Mouse (Mus musculus): Measurements from ENCODE around the gene Gm9844. TPM values are rescaled to one million over a fixed set of nuclear protein-coding genes. Genes with fewer than 3 reads are reported as not detected.
A peak's percentile ranks its signal among the peaks of the same experiment; 100 is the strongest.

Gm9844 gene
- polyA plus RNA-seq, 1 experiment from 2014 or later, result 25.0 TPM

DNA sequence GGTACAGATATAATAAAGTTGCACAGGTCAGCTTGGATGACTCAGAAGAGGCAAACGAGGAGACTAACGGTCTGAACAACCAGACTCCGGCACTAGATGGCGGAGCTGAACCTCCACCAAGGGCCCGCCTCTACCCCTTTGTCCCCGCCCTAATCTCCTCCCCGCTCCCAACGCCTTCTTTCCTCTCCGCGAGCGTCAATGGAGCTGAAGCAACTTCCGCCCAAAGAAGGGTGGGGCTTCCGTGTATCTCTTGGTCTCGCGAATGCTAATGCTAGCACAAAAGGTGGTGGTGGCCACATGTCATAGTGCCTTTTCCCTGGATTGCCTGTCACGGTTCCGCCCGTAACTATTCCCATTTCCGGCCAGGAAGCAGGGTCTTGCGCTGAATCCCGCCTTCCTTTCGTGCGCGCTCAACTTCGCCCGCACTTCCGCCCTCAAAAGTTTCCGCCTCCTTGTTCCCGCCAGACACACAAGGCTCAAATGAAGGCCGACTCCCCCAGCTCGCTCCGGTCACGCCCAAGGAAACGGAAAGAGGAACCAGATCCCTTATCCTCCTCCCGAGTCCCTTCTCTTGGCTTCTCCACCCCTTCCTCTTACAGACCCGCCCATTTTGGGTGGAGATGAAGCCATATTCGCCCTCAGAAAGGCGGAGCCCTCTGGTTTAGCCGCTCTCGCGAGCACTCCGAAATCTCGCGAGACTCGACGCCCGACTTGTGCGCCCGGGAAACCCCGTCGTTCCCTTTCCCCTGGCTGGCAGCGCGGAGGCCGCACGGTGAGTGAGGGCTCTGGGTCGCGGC is 22.1 kb downstream of the Gm9844 start, which contains the start of gene Rps19:
Gene Rps19, plus strand, starts transcription at position 476 of the 797 bp plus-strand sequence.
- Histone ChIP-seq H3K9me3 (ENCODE audit: control insufficient read depth, low read length) (no peaks in the 10 kb centered on the region), H3K4me3 (ENCODE audit: low read depth, low read length) (peak within 1 kb of the TSS; percentile 98), H3K9ac (replicated peaks; ENCODE audit: low read depth, low read length) (peak within 1 kb of the TSS; percentile 99), H3K27ac (ENCODE audit: low read depth, low read length) (peak within 1 kb of the TSS; percentile 81), H3K4me2 (ENCODE audit: low read depth, low read length) (peak within 1 kb of the TSS; percentile 88), H3K36me3 (ENCODE audit: control insufficient read depth, insufficient read depth, low read length) (peaks cover 27% of the 10 kb centered on the region), H3K4me1 (ENCODE audit: control insufficient read depth, insufficient read depth, low read length) (peaks cover 18% of the 10 kb centered on the region), H3K27me3 (ENCODE audit: control insufficient read depth, insufficient read depth, low read length) (no peaks in the 10 kb centered on the region)
- whole genome bisulfite sequencing, result under 1% methylated on average over 57 of the region's 57 CpGs
- peak; percentile 92 for ATAC-seq (ENCODE audit: low read depth)

DNA sequence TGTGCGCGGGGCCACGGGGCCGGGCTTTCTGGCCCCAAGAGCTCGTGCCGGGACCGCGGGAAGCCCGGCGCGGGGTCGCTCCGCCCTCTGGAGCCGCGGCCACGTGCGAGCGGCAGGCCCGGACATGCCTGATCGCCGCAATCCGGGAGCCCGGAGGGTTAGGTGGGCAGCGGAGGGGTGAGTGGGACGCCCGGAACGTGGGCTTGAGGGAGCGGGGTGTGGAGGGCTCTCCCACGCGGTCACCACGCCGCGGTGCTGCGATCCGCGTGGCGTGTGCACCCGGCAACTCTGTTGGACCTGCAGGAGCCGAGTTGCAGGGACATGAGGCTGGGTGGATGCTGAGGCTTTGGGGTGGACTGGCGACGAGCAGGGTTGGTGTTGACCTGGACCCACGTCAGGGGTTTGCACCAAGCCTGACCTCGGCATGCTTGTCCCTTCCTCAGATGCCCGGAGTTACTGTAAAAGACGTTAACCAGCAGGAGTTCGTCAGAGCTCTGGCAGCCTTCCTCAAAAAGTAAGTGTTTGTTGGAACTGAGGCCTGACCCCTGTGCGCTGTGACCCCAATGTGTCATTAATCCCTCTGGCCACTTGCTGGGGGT is 22.8 kb downstream of the Gm9844 start:
- Histone ChIP-seq H3K4me2 (ENCODE audit: low read depth, low read length) (peak overlapping the region; percentile 88), H3K9me3 (ENCODE audit: control insufficient read depth, low read length) (no peaks in the 10 kb centered on the region), H3K9ac (replicated peaks; ENCODE audit: low read depth, low read length) (peak overlapping the region; percentile 99), H3K27ac (ENCODE audit: low read depth, low read length) (peak overlapping the region; percentile 80), H3K4me3 (ENCODE audit: low read depth, low read length) (peak overlapping the region; percentile 98), H3K36me3 (ENCODE audit: control insufficient read depth, insufficient read depth, low read length) (peaks cover 34% of the 10 kb centered on the region), H3K27me3 (ENCODE audit: control insufficient read depth, insufficient read depth, low read length) (no peaks in the 10 kb centered on the region), H3K4me1 (ENCODE audit: control insufficient read depth, insufficient read depth, low read length) (peaks cover 18% of the 10 kb centered on the region)
- WGBS, result under 1% methylated on average over 40 of the region's 47 CpGs
- ATAC-seq (ENCODE audit: low read depth), result peak; percentile 9

DNA sequence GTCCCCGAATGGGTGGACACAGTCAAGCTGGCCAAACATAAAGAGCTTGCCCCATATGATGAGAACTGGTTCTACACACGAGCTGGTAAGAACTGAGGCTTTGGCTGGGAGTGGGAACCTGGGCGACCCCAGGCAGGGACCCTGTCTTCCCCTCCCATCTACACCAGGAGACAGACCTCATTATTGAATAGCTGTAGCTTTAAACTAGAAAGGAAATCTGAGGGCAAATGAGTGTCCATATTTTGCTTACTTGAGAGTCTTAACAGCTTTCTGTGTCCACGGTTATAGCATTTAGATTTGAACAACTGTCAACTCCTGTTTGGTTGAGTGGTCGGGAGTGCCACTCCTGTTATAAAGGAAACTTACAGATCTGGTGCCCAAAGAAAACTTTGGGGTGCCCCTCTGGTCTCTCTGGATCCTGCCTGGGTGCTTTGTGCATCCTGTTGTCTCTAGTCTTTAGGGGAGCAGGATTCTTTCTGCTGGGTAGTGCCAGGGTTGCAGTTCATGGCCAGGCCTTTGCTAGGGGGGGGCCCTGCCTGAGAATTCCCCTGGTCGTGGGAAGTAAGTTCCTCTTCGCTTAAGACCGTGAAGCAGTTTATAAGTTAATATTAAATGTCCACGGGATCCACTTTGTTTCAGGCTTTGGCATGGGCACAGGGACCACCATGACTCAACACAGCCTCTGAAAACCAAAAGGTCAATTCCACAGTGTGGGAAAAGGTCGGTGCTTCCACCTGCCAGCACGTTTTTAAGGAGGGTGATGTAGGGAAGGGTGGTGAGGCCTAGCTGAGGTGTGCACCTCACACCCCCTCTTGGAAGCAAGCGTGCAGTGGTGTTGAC is 23.7 kb downstream of the Gm9844 start:
- H3K27me3 ChIP-seq (ENCODE audit: control insufficient read depth, insufficient read depth, low read length), result no peaks in the 10 kb centered on the region
- peak overlapping the region; percentile 99 for H3K9ac ChIP-seq (replicated peaks; ENCODE audit: low read depth, low read length)
- H3K27ac ChIP-seq (ENCODE audit: low read depth, low read length), result no peak overlapping the region
- whole genome bisulfite sequencing, result 52% methylated on average over 12 of the region's 12 CpGs
- peak overlapping the region; percentile 98 for H3K4me3 ChIP-seq (ENCODE audit: low read depth, low read length)
- peaks cover 18% of the 10 kb centered on the region for H3K4me1 ChIP-seq (ENCODE audit: control insufficient read depth, insufficient read depth, low read length)
- peak overlapping the region; percentile 88 for H3K4me2 ChIP-seq (ENCODE audit: low read depth, low read length)
- H3K36me3 ChIP-seq (ENCODE audit: control insufficient read depth, insufficient read depth, low read length), result peaks cover 37% of the 10 kb centered on the region
- no peak for ATAC-seq (ENCODE audit: low read depth)
- no peaks in the 10 kb centered on the region for H3K9me3 ChIP-seq (ENCODE audit: control insufficient read depth, low read length)

DNA sequence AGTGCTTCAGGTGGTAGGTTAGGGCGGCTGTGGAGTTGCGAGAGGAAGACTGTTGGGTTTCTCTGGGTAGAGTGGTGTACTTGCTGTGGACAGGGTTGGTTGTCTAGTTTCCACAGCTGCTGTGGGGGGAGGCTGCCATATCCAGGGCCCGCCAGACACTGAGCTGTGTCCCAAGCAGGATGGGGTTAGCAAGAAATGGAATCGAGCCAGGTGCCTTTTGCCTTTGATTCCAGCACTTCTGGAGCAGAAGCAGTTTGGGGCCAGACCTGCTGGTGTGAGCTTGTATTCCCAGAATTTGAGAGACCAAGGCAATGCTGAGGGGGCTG is 24.3 kb downstream of the Gm9844 start:
- no peak for ATAC-seq (ENCODE audit: low read depth)
- H3K36me3 ChIP-seq (ENCODE audit: control insufficient read depth, insufficient read depth, low read length), result peaks cover 37% of the 10 kb centered on the region
- no peak overlapping the region for H3K4me3 ChIP-seq (ENCODE audit: low read depth, low read length)
- peak overlapping the region; percentile 88; the same call in 1 of the 2 replicates for H3K4me2 ChIP-seq (ENCODE audit: low read depth, low read length)
- no peak overlapping the region; the same call in 1 of the 2 replicates for H3K9ac ChIP-seq (replicated peaks; ENCODE audit: low read depth, low read length)
- 83% methylated on average over 4 of the region's 4 CpGs for WGBS
- H3K9me3 ChIP-seq (ENCODE audit: control insufficient read depth, low read length), result no peaks in the 10 kb centered on the region
- H3K4me1 ChIP-seq (ENCODE audit: control insufficient read depth, insufficient read depth, low read length), result peaks cover 18% of the 10 kb centered on the region
- no peak overlapping the region for H3K27ac ChIP-seq (ENCODE audit: low read depth, low read length)
- H3K27me3 ChIP-seq (ENCODE audit: control insufficient read depth, insufficient read depth, low read length), result no peaks in the 10 kb centered on the region

DNA sequence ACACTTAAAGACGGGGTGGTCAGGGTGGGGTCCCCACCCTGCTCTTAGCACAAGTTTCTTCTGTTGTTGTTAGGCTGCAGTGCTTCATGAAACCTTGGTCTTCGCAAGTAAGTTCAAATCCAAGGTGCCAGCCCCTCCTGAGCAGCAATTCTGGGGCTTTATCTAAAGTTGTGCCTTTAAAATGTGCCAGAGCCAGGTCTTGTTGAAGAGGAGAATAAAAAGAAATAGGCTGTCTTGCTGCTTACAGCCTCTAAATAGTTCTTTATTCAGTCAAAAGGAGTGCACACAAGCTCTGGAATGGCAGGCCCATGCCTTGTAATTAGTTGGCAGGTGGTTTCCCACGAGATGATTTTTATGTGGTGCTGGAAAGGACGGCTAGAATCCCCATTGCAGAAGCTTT is 25.1 kb downstream of the Gm9844 start:
- no peak for ATAC-seq (ENCODE audit: low read depth)
- WGBS, result 71% methylated on average over 4 of the region's 4 CpGs
- H3K27ac ChIP-seq (ENCODE audit: low read depth, low read length), result no peak overlapping the region
- H3K4me2 ChIP-seq (ENCODE audit: low read depth, low read length), result no peak overlapping the region
- peak overlapping the region; percentile 21; the same call in 1 of the 2 replicates for H3K9ac ChIP-seq (replicated peaks; ENCODE audit: low read depth, low read length)
- no peaks in the 10 kb centered on the region for H3K27me3 ChIP-seq (ENCODE audit: control insufficient read depth, insufficient read depth, low read length)
- peaks cover 18% of the 10 kb centered on the region for H3K4me1 ChIP-seq (ENCODE audit: control insufficient read depth, insufficient read depth, low read length)
- no peak overlapping the region for H3K4me3 ChIP-seq (ENCODE audit: low read depth, low read length)
- H3K9me3 ChIP-seq (ENCODE audit: control insufficient read depth, low read length), result no peaks in the 10 kb centered on the region
- peaks cover 37% of the 10 kb centered on the region for H3K36me3 ChIP-seq (ENCODE audit: control insufficient read depth, insufficient read depth, low read length)

DNA sequence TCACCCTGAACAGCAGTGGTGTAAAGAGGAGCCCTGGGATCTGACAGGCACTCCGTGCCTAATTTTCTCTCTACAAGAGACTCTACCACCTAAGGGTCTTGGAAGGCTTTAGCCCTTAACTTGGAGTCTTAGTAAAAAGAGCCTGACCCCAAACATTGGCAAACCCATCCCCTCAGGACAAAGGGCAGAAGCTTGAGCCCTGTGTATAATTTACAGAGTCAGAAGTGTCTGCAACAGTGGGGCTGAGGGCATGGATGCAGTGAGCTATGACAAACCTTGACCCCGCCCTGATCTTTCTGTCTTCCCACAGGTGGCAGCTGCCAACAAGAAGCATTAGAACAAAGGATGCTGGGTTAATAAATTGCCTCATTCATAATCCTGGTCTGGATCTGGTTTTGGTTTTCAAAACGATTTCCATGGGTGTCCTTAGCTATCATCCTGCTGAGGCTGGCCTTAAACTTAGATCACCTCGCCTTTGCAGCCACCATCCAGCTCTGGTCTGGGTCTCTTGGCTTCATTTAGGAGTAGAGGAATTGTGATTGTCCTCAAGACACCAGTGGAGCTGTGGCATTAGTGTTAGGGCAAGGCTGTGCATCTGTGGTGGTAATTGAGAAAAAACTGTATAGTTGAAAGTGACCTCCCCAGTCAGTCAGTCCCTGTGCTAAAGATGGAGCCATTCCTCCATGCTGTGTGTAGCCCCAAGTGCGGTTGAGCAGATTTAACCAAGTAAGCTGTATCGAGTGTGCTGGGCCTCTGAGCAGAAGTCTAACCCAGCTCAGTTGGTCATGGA is 27.6 kb downstream of the Gm9844 start:
- no peak overlapping the region for H3K27ac ChIP-seq (ENCODE audit: low read depth, low read length)
- no peak for ATAC-seq (ENCODE audit: low read depth)
- H3K27me3 ChIP-seq (ENCODE audit: control insufficient read depth, insufficient read depth, low read length), result no peaks in the 10 kb centered on the region
- no peak overlapping the region for H3K9ac ChIP-seq (replicated peaks; ENCODE audit: low read depth, low read length)
- peaks cover 37% of the 10 kb centered on the region for H3K36me3 ChIP-seq (ENCODE audit: control insufficient read depth, insufficient read depth, low read length)
- no peak overlapping the region for H3K4me2 ChIP-seq (ENCODE audit: low read depth, low read length)
- H3K9me3 ChIP-seq (ENCODE audit: control insufficient read depth, low read length), result no peaks in the 10 kb centered on the region
- peaks cover 18% of the 10 kb centered on the region for H3K4me1 ChIP-seq (ENCODE audit: control insufficient read depth, insufficient read depth, low read length)
- WGBS, result 81% methylated on average over 6 of the region's 6 CpGs
- no peak overlapping the region for H3K4me3 ChIP-seq (ENCODE audit: low read depth, low read length)

DNA sequence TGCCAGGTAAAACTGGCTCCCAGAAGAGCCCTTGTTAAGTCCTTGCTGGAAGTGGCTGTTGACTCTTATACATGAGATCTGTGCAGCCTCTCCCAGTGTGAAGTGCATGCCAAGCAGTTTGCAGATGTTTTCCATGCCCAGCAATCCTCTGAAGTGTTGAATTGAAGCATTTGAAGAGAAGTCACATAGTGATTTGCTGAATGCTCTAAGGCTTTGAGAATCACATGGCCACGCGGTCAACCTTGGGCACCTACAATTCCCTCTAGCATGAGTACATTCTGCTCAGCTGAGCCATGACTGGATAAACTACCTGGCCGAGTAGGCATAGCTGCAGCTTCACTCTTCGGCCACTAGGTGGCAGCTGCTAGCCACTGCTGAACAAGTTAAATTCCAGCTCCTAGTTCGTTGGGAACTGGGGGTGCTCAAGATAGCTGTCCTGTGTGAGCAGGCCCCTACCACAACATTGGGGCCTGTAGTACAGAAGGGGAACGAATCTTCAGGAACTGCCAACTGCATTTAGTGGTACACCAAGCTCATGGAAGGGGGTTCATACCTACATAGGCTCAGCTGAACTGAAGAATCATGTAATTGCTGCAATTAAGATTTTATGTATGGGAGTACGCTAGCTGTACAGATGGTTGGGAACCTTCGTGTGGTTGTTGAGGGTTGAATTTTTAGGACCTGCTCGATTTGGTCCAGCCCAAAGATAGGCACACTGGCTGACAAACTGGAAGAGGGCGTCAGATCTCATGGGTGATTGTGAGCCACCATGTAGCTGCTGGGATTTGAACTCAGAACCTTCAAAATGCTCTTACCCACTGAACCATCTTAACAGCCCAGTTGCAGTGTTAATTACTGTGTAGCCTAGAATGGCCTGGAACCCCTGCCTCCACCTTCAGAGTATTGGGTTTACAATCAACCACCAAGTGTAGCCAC is 28.5 kb downstream of the Gm9844 start:
- Histone ChIP-seq H3K27me3 (ENCODE audit: control insufficient read depth, insufficient read depth, low read length) (no peaks in the 10 kb centered on the region), H3K9me3 (ENCODE audit: control insufficient read depth, low read length) (no peaks in the 10 kb centered on the region), H3K27ac (ENCODE audit: low read depth, low read length) (no peak overlapping the region), H3K9ac (replicated peaks; ENCODE audit: low read depth, low read length) (no peak overlapping the region), H3K4me3 (ENCODE audit: low read depth, low read length) (no peak overlapping the region), H3K4me2 (ENCODE audit: low read depth, low read length) (no peak overlapping the region), H3K36me3 (ENCODE audit: control insufficient read depth, insufficient read depth, low read length) (peaks cover 37% of the 10 kb centered on the region), H3K4me1 (ENCODE audit: control insufficient read depth, insufficient read depth, low read length) (peaks cover 15% of the 10 kb centered on the region)
- WGBS, result 28% methylated on average over 10 of the region's 10 CpGs
- peak; percentile 59 for ATAC-seq (ENCODE audit: low read depth)

Measured in neural tube, embryonic 14.5 days (tissue).